Mouse (Mus musculus): ENCODE results near the gene Mrgpre.

- TF ChIP-seq CTCF (IDR thresholded peaks at IDR 0.05; ENCODE audit: low read depth) (no peak), EP300 (optimal IDR thresholded peaks at IDR 0.05) (no peak)
Observed at GRCm38 (mm10) chr7:143801195-143802065, 17.1 kb upstream of the Mrgpre start.
